Mouse (Mus musculus) forebrain, embryonic 13.5 days (tissue): ENCODE measurements around the gene Hoxa10. TPM values are rescaled to one million over a fixed set of nuclear protein-coding genes. Genes with fewer than 3 reads are reported as not detected.
A peak's percentile ranks its signal among the peaks of the same experiment; 100 is the strongest.

ENCODE experiments used
- ATAC-seq: fragments of 200-750 bp; cut with Nextera tagmentation; 2 replicates; pipeline ENCODE4 v1.8.0; 2017
- H3K27ac ChIP-seq: fragments of 300-500 bp; sonication (generic); 2 replicates; pipeline ENCODE4 v1.5.1; 2015; ENCODE audit warnings: inconsistent platforms, mild to moderate bottlenecking, moderate library complexity
- H3K27me3 ChIP-seq: fragments of 300-500 bp; sonication (generic); 2 replicates; pipeline ENCODE4 v1.6.1; 2015; ENCODE audit warnings: mild to moderate bottlenecking, inconsistent platforms
- H3K36me3 ChIP-seq: fragments of 300-500 bp; sonication (generic); 2 replicates; pipeline ENCODE4 v1.6.1; 2015; ENCODE audit warnings: mild to moderate bottlenecking, inconsistent platforms; ENCODE audit not compliant: poor library complexity, severe bottlenecking
- H3K4me1 ChIP-seq: fragments of 300-500 bp; sonication (generic); 2 replicates; pipeline ENCODE4 v1.6.1; 2015; ENCODE audit warnings: inconsistent platforms
- H3K4me2 ChIP-seq: fragments of 300-500 bp; sonication (generic); 2 replicates; pipeline ENCODE4 v1.6.1; 2015; ENCODE audit warnings: inconsistent platforms, mild to moderate bottlenecking, moderate library complexity
- H3K4me3 ChIP-seq: fragments of 300-500 bp; sonication (generic); 2 replicates; pipeline ENCODE4 v1.5.1; 2015; ENCODE audit warnings: mild to moderate bottlenecking, inconsistent platforms
- H3K9ac ChIP-seq: fragments of 300-500 bp; sonication (generic); 2 replicates; pipeline ENCODE4 v1.6.1; 2015; ENCODE audit warnings: mild to moderate bottlenecking, inconsistent platforms
- H3K9me3 ChIP-seq: fragments of 300-500 bp; sonication (generic); replicated peaks from 2 replicates; pipeline ENCODE4 v1.6.1; 2016; ENCODE audit warnings: inconsistent platforms
- WGBS: fragments of 180-500 bp; shearing (Covaris S2); methylation state at CpG from one replicate; pipeline ENCODE4 v1.1.7; 2015; 5-methylcytosine and 5-hydroxymethylcytosine counted together
- polyA plus RNA-seq: library from polyadenylated mRNA; unstranded; fragments of >200 nt; fragmentation: Nextera tagmentation; extraction: Ambion mirVana; gene quantifications from 2 replicates; pipeline ENCODE4 v1.2.1, GENCODE M21; 2015

Hoxa10 gene
- polyA plus RNA-seq, 1 experiment from 2014 or later: 0.09 TPM

DNA sequence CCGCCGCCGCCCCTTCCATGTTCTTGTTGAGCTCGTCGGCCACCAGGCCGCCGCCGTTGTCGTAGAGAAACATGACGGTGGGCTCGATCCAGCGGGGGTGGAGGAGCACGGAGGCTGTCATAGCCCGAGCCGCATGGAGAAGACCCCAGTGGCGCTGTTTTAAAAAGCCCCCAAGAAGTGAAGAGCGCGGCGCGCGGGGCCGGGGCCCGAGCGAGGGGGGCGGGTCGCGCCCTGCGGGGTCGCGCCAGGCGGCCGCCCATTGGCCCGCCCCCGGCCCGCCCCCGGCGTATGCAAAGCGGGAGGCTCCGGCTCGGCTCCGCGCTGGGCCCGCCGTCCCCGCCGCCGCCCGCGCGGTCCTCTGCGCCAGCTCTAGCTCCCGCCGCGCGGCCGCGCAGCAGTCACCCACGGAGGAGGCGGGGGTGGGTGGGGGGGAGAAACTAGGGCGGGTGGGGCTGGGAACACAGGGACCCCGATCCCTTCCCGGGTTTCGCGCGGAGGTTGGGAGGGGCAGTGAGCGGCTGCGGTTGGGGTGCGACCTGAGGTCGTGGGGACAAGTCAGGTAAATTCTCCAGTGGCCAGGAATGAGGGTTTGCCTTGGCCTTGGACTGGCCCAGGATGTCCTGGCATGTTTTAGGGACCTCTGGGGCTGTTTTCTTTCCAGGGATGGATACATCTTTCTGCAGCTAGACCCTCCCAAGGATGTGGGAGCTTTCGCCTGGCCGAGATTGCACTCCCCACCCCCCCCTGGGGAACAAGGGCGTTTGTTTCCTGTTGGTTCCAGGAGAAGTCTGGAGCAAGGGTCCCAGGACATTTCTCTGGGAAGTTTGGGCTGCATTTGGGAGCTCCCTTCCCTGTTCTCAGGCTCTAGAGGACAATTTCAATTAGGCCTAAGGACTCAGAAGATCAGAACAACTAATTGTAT is 20.3 kb upstream of the Hoxa10 start, which contains the start of gene Hoxa13:
TSS of gene Hoxa13 (minus strand) at position 227 of the 922 bp plus-strand sequence.
- no peaks in the 10 kb centered on the region for H3K36me3 ChIP-seq
- H3K27me3 ChIP-seq: peaks cover 96% of the 10 kb centered on the region
- ATAC-seq: 0 out of 2 replicates have a peak, but pooled peaks have one; percentile 38
- no peak within 1 kb of the TSS for H3K9ac ChIP-seq
- H3K4me2 ChIP-seq: peak within 1 kb of the TSS; percentile 51
- H3K4me3 ChIP-seq: peak within 1 kb of the TSS; percentile 25
- no peaks in the 10 kb centered on the region for H3K9me3 ChIP-seq
- H3K27ac ChIP-seq: no peak within 1 kb of the TSS
- 1% methylated on average over 24 of the region's 72 CpGs for WGBS
- H3K4me1 ChIP-seq: peaks cover 10% of the 10 kb centered on the region; the same call in 1 of the 2 replicates

DNA sequence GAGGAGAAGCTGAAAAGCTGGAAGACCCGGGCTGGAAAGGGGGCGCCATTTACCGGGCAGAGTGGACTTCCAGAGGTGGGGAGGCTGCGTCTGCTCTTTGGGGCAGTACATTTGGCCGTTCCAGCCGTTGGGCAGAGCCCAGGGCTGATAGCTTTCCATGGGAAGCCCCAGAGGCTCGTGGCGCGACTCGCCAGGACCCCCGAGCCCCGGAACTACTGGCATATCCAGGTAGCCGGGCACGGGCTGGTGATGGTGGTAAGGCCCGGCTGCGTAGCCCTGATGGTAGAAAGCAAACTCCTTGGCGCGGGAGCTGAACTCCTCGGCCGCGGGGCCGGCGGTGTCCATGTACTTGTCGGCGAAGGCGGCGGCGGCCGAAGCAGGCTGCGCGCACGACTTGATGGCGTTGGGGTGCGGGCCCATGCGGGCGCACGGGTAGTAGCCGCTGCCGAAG is 19.2 kb upstream of the Hoxa10 start:
- Histone ChIP-seq H3K36me3 (no peaks in the 10 kb centered on the region), H3K4me2 (peak overlapping the region; percentile 51), H3K9ac (no peak overlapping the region), H3K27ac (no peak overlapping the region), H3K4me3 (peak overlapping the region; percentile 25), H3K9me3 (no peaks in the 10 kb centered on the region), H3K27me3 (peaks cover 96% of the 10 kb centered on the region), H3K4me1 (peaks cover 10% of the 10 kb centered on the region; the same call in 1 of the 2 replicates)
- no peak for ATAC-seq
- under 1% methylated on average over 39 of the region's 39 CpGs for WGBS

DNA sequence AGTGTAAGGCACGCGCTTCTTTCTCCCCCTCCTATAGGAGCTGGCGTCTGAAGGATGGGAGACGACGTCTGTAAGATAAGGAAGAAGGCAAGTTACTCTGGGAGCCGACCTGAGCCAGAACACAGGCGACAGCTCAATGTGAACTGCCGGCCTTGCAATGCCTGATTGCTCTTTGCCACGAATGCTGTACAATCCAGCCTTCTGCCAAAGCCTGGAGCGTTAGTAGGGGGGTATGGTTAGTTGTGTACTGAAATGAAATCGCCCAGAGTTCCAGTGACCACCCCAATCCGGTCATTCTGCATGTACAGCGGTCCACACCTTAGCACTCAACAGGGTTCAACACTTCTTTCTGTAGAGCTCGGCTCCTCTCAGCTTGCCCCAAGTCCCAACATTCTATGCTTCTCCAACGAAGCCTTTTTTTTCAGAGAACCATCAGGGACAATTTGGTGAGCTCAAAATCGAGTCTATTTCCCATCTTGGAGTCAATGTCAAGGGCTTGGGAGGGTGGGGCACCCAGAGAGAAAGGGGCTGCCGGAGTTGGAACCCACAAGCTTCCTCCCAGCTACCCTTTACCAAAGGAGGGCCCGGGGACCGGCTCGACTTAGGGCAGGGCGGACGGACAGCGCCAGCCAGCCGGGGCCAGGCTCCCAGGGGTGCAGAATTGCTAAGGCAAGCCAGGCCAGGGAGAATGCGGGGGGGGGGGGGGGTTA is 18.6 kb upstream of the Hoxa10 start:
- H3K4me1 ChIP-seq: peaks cover 10% of the 10 kb centered on the region; the same call in 1 of the 2 replicates
- H3K9me3 ChIP-seq: no peaks in the 10 kb centered on the region
- no peaks in the 10 kb centered on the region for H3K36me3 ChIP-seq
- no peak overlapping the region for H3K4me3 ChIP-seq
- no peak for ATAC-seq
- WGBS: 2% methylated on average over 24 of the region's 25 CpGs
- H3K9ac ChIP-seq: no peak overlapping the region
- no peak overlapping the region for H3K4me2 ChIP-seq
- H3K27ac ChIP-seq: no peak overlapping the region
- H3K27me3 ChIP-seq: peaks cover 96% of the 10 kb centered on the region

DNA sequence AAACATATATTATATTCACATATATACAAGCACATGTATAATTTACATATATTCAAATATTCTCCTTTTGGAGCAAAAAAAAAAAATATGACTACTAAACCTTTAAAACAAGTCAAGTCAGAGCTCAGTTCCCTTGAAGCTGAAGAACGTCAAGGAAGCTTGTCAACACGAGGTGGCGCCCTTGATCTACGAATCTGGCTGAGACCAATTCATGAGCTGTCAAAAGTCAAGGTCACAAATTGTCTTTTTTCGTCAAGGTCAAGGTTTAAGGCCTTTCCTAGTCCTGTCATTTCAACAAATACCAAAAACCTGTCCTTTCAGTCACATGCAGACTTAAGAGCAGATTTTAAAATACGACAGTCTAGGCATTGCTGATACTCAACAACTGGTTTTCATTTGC is 16.3 kb upstream of the Hoxa10 start:
- no peak overlapping the region for H3K4me2 ChIP-seq
- H3K9me3 ChIP-seq: no peaks in the 10 kb centered on the region
- no peaks in the 10 kb centered on the region for H3K36me3 ChIP-seq
- no peak overlapping the region for H3K9ac ChIP-seq
- WGBS: 0% methylated on average over 6 of the region's 6 CpGs
- 0 out of 2 replicates have a peak, but pooled peaks have one; percentile 19 for ATAC-seq
- no peak overlapping the region for H3K4me3 ChIP-seq
- H3K27ac ChIP-seq: no peak overlapping the region
- peaks cover 13% of the 10 kb centered on the region; the same call in 1 of the 2 replicates for H3K4me1 ChIP-seq
- peaks cover 96% of the 10 kb centered on the region for H3K27me3 ChIP-seq

- under 1% methylated on average over 59 of the region's 59 CpGs for WGBS
- Histone ChIP-seq H3K4me3 (peak overlapping the region; percentile 19; the same call in 1 of the 2 replicates), H3K27me3 (peaks cover 98% of the 10 kb centered on the region), H3K4me1 (0 out of 2 replicates have a peak, but pooled peaks cover 3% of the 10 kb centered on the region), H3K4me2 (peak overlapping the region; percentile 13; the same call in 1 of the 2 replicates), H3K9me3 (no peaks in the 10 kb centered on the region), H3K27ac (no peak overlapping the region), H3K36me3 (no peaks in the 10 kb centered on the region), H3K9ac (no peak overlapping the region)
- ATAC-seq: no peak
Measured at GRCm38 (mm10) chr6:52253511-52254500, 13.2 kb upstream of the Hoxa10 start.

DNA sequence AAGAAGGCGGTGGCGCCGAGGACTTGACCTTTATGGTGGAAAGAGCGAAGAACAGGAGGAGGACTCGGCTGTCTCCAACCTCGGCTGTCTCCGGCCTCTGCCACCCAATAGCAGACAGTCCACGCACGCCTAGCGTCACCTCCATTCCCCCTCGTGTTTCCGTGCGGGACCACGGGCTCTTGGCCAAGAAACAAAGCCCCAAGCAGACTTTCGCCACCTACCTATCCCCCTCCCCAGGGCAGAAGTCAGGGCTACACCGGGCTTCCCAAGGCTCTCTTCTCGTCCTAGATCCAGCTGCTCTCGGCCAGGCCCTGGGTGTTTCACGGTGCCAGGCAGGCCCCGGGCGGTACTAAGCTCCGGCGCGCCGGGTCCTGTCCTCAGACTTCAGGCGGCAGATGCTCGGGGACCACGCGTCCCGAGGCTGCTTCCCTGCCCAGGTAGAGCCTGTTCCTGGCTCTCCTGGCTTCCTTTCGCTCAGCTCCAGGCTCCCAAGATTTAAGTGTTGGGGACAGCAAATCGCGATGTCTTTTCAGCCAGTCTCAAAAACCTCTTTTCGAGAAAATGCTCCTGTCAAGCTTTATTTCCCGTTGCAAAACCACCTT is 12.2 kb upstream of the Hoxa10 start:
- Histone ChIP-seq H3K27ac (no peak overlapping the region), H3K9ac (no peak overlapping the region), H3K4me1 (0 out of 2 replicates have a peak, but pooled peaks cover 3% of the 10 kb centered on the region), H3K27me3 (peaks cover 98% of the 10 kb centered on the region), H3K4me3 (no peak overlapping the region; the same call in 1 of the 2 replicates), H3K4me2 (no peak overlapping the region), H3K36me3 (no peaks in the 10 kb centered on the region), H3K9me3 (no peaks in the 10 kb centered on the region)
- WGBS: under 1% methylated on average over 35 of the region's 35 CpGs
- ATAC-seq: no peak

- no peak overlapping the region for H3K9ac ChIP-seq
- H3K27me3 ChIP-seq: peaks cover 99% of the 10 kb centered on the region
- WGBS: under 1% methylated on average over 24 of the region's 24 CpGs
- no peak overlapping the region for H3K4me2 ChIP-seq
- no peaks in the 10 kb centered on the region for H3K36me3 ChIP-seq
- H3K9me3 ChIP-seq: no peaks in the 10 kb centered on the region
- ATAC-seq: no peak
- H3K4me3 ChIP-seq: no peak overlapping the region
- 0 out of 2 replicates have a peak, but pooled peaks cover 3% of the 10 kb centered on the region for H3K4me1 ChIP-seq
- H3K27ac ChIP-seq: no peak overlapping the region
Measured at GRCm38 (mm10) chr6:52252016-52252774, 11.5 kb upstream of the Hoxa10 start.

- 0 out of 2 replicates have a peak, but pooled peaks cover 3% of the 10 kb centered on the region for H3K4me1 ChIP-seq
- no peaks in the 10 kb centered on the region for H3K36me3 ChIP-seq
- no peak overlapping the region for H3K9ac ChIP-seq
- no peak overlapping the region for H3K27ac ChIP-seq
- H3K27me3 ChIP-seq: peaks cover 99% of the 10 kb centered on the region
- 14% methylated on average over 7 of the region's 7 CpGs for WGBS
- ATAC-seq: no peak
- no peaks in the 10 kb centered on the region for H3K9me3 ChIP-seq
- H3K4me3 ChIP-seq: no peak overlapping the region
- H3K4me2 ChIP-seq: no peak overlapping the region
Measured at GRCm38 (mm10) chr6:52251177-52251879, 10.7 kb upstream of the Hoxa10 start.

DNA sequence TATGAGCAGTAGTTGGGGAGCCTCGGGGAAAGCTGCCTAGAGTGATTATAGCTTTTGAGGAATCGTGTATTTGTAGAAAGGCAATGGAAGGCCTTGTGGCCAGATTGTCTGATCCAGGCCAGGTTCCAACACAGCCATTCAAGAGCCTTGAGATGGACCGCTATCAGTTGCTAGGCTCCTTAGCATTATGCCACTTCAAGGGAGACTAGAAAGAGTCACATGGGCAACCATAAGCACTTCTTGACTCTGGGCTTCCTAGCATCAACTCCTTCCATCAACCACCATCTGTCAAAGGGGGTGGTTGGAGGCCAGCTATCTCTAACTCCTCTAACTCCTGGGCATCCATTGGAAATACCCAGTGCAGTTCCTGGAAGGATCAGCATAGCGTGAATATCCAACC is 9.2 kb upstream of the Hoxa10 start:
- Histone ChIP-seq H3K4me2 (no peak overlapping the region), H3K9me3 (no peaks in the 10 kb centered on the region), H3K36me3 (no peaks in the 10 kb centered on the region), H3K4me3 (no peak overlapping the region), H3K27ac (no peak overlapping the region), H3K27me3 (peaks cover 99% of the 10 kb centered on the region), H3K4me1 (0 out of 2 replicates have a peak, but pooled peaks cover 3% of the 10 kb centered on the region), H3K9ac (no peak overlapping the region)
- 0% methylated on average over 4 of the region's 4 CpGs for WGBS
- no peak for ATAC-seq

DNA sequence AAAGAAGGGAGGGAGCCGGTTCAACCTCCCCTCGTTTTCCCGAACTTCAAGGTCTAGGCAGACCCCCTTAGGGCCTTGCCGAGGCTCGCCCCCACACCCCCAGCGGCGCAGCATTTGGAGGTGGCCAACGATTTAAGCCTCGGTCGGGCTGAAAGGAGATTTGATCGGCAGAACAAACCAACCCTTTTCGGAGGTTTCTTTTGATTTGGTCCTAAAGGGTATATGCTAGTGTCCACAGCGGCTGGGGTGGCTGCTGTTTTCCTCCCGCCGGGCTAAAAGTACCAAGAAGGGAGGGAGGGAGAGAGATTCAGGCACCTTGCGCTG is 8.7 kb upstream of the Hoxa10 start:
- ATAC-seq: no peak
- H3K4me1 ChIP-seq: 0 out of 2 replicates have a peak, but pooled peaks cover 3% of the 10 kb centered on the region
- H3K9ac ChIP-seq: no peak overlapping the region
- peaks cover 100% of the 10 kb centered on the region for H3K27me3 ChIP-seq
- no peak overlapping the region for H3K27ac ChIP-seq
- under 1% methylated on average over 16 of the region's 16 CpGs for WGBS
- H3K4me2 ChIP-seq: no peak overlapping the region
- no peaks in the 10 kb centered on the region for H3K9me3 ChIP-seq
- no peak overlapping the region for H3K4me3 ChIP-seq
- H3K36me3 ChIP-seq: no peaks in the 10 kb centered on the region
